Mouse (Mus musculus) monocyte, adult 2 months (primary cell): Measurements from ENCODE around the gene Zmym3.

Source experiments
- DNase-seq, 2 experiments: peaks; one replicate each; pipeline ENCODE4 v3.0.0; 2022; ENCODE audit warnings: low spot score in 2 of 2, low read depth in 1 of 2

The Zmym3 gene

GRCm38 (mm10) chrX:101420700-101421095, at the start of gene Zmym3:
Gene Zmym3 (minus strand): TSS chrX:101420849.
- DNase-seq: no peak

- DNase-seq: no peak
Observed at GRCm38 (mm10) chrX:101451591-101451990, 30.9 kb upstream of the Zmym3 start.

GRCm38 (mm10) chrX:101451147-101451546, 30.5 kb upstream of the Zmym3 start:
- DNase-seq: no peak

GRCm38 (mm10) chrX:101448886-101449475, 28.3 kb upstream of the Zmym3 start, which contains the start of gene Itgb1bp2:
Gene Itgb1bp2 (plus strand): TSS chrX:101449088.
- DNase-seq: no peak

- no peak for DNase-seq
Observed at GRCm38 (mm10) chrX:101429976-101430375, 9.3 kb upstream of the Zmym3 start.

- DNase-seq: peak; percentile 35 to 59
Observed at GRCm38 (mm10) chrX:101429142-101429949, 8.7 kb upstream of the Zmym3 start, which contains the start of gene Nono. Gene Nono (plus strand): TSS chrX:101429318.

GRCm38 (mm10) chrX:101428785-101429141, 8.1 kb upstream of the Zmym3 start:
- no peak for DNase-seq

GRCm38 (mm10) chrX:101427774-101428173, 7.1 kb upstream of the Zmym3 start:
- no peak for DNase-seq

- DNase-seq: no peak
Observed at GRCm38 (mm10) chrX:101423462-101423861, 2.8 kb upstream of the Zmym3 start.

GRCm38 (mm10) chrX:101419725-101420699, 637 bp downstream of the Zmym3 start:
- DNase-seq: peak; percentile 33 to 48

GRCm38 (mm10) chrX:101418946-101419724, 1.5 kb downstream of the Zmym3 start:
- no peak for DNase-seq

GRCm38 (mm10) chrX:101396459-101396858, 24.2 kb downstream of the Zmym3 start:
- no peak for DNase-seq

GRCm38 (mm10) chrX:101394341-101394740, 26.3 kb downstream of the Zmym3 start:
- no peak for DNase-seq

GRCm38 (mm10) chrX:101388866-101389537, 31.6 kb downstream of the Zmym3 start:
- no peak for DNase-seq

GRCm38 (mm10) chrX:101386222-101386621, 34.4 kb downstream of the Zmym3 start:
- DNase-seq: no peak

- DNase-seq: no peak
Observed at GRCm38 (mm10) chrX:101384439-101385137, 36.1 kb downstream of the Zmym3 start.

GRCm38 (mm10) chrX:101383455-101383854, 37.2 kb downstream of the Zmym3 start:
- no peak for DNase-seq

GRCm38 (mm10) chrX:101379744-101380143, 40.9 kb downstream of the Zmym3 start:
- no peak for DNase-seq

GRCm38 (mm10) chrX:101377076-101377475, 43.6 kb downstream of the Zmym3 start:
- no peak for DNase-seq
